Mouse (Mus musculus): ENCODE results near the gene Prkca. TPM values are rescaled to one million over a fixed set of nuclear protein-coding genes. Genes with fewer than 3 reads are reported as not detected.
A peak's percentile ranks its signal among the peaks of the same experiment; 100 is the strongest.

Prkca gene
- polyA plus RNA-seq, 2 experiments, result 2.5 to 3.8 TPM

GRCm38 (mm10) chr11:108268421-108269322, 75.1 kb downstream of the Prkca start:
- no peak overlapping the region for H3K9ac ChIP-seq (replicated peaks)
- TF ChIP-seq CTCF (IDR thresholded peaks at IDR 0.05; ENCODE audit: low read depth), result no peak
- no peak for TF ChIP-seq EP300 (IDR thresholded peaks at IDR 0.05; ENCODE audit: low read depth)
- DNase-seq (ENCODE audit: low read depth in 3 of 3, low spot score in 3 of 3), result no peak
- peaks cover 4 to 19% of the 10 kb centered on the region in 2 experiments; a peak in 3 of 4 replicates for H3K4me1 ChIP-seq (replicated peaks; ENCODE audit: control insufficient read depth in 2 of 2, insufficient read depth in 2 of 2, low read length in 1 of 2)
- no peaks in the 10 kb centered on the region for H3K36me3 ChIP-seq (replicated peaks; ENCODE audit: control insufficient read depth, insufficient read depth, low read depth)
- H3K4me2 ChIP-seq (ENCODE audit: low read depth), result no peak overlapping the region
- H3K27ac ChIP-seq, result no peak overlapping the region
- no peak overlapping the region for H3K4me3 ChIP-seq (ENCODE audit: insufficient read depth in 1 of 2, low read depth in 2 of 2, low read length in 2 of 2)
- ATAC-seq (ENCODE audit: insufficient read depth), result no peak
- no peaks in the 10 kb centered on the region; the same call in 1 of the 2 replicates for H3K27me3 ChIP-seq (ENCODE audit: control insufficient read depth, insufficient read depth, low read length)
- H3K9me3 ChIP-seq (ENCODE audit: control insufficient read depth, low read length), result no peaks in the 10 kb centered on the region
- WGBS (ENCODE audit: insufficient replicate concordance), result 62% methylated on average over 12 of the region's 12 CpGs

DNA sequence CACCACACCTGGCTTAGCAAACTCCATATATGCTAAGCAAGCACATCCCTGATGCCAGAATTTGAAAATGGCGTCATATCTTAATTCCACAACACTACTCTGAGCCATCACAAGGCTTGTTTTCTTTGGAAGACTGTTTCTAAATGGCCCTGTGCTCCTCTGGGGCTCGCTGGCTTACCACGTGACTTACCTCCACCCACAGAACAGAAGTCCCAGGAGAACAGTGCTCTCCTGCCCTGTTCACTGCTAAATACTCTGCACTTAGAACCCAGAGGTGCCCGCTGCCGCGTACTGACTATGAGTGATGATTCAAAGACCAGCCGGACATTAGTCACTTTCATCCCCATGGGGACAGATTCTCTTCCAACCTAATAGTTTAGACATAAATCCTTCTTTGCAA, 75.9 kb downstream of the Prkca start:
- no peak for TF ChIP-seq CTCF (IDR thresholded peaks at IDR 0.05; ENCODE audit: low read depth)
- TF ChIP-seq EP300 (IDR thresholded peaks at IDR 0.05; ENCODE audit: low read depth), result no peak
- H3K4me1 ChIP-seq (replicated peaks; ENCODE audit: control insufficient read depth in 2 of 2, insufficient read depth in 2 of 2, low read length in 1 of 2), result peaks cover 8 to 24% of the 10 kb centered on the region in 2 experiments; a peak in 3 of 4 replicates
- no peak for ATAC-seq (ENCODE audit: insufficient read depth)
- no peak overlapping the region for H3K27ac ChIP-seq
- no peak overlapping the region for H3K4me2 ChIP-seq (ENCODE audit: low read depth)
- no peaks in the 10 kb centered on the region for H3K9me3 ChIP-seq (ENCODE audit: control insufficient read depth, low read length)
- H3K27me3 ChIP-seq (ENCODE audit: control insufficient read depth, insufficient read depth, low read length), result no peaks in the 10 kb centered on the region; the same call in 1 of the 2 replicates
- H3K36me3 ChIP-seq (replicated peaks; ENCODE audit: control insufficient read depth, insufficient read depth, low read depth), result no peaks in the 10 kb centered on the region
- H3K9ac ChIP-seq (replicated peaks), result no peak overlapping the region
- H3K4me3 ChIP-seq (ENCODE audit: insufficient read depth in 1 of 2, low read depth in 2 of 2, low read length in 2 of 2), result no peak overlapping the region
- DNase-seq (ENCODE audit: low read depth in 3 of 3, low spot score in 3 of 3), result no peak
- 73% methylated on average over 7 of the region's 7 CpGs for WGBS (ENCODE audit: insufficient replicate concordance)

DNA sequence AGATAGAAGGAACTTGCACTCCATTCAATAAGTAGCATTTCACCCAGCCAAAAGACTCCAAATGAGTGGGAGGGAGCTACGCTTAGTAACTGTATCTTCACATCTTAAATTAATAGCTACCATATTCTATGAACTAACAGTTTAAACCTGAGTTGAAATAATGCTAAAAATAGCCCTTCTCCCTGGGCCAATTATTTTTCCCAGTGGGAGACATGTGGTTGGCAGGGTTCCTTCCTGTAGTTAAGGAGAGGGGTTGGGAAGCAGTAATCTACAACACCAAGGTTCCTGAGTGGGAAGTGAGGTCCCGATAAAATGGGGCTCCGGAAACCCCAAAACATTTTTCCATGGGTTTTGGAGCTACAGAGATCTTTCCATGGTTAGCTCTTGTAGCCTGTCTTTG, 76.7 kb downstream of the Prkca start:
- H3K9me3 ChIP-seq (ENCODE audit: control insufficient read depth, low read length), result no peaks in the 10 kb centered on the region
- H3K4me2 ChIP-seq (ENCODE audit: low read depth), result no peak overlapping the region
- H3K9ac ChIP-seq (replicated peaks), result no peak overlapping the region
- WGBS (ENCODE audit: insufficient replicate concordance), result 45% methylated on average over 3 of the region's 3 CpGs
- no peak overlapping the region for H3K27ac ChIP-seq
- no peak overlapping the region for H3K4me3 ChIP-seq (ENCODE audit: insufficient read depth in 1 of 2, low read depth in 2 of 2, low read length in 2 of 2)
- H3K4me1 ChIP-seq (replicated peaks; ENCODE audit: control insufficient read depth in 2 of 2, insufficient read depth in 2 of 2, low read length in 1 of 2), result peaks cover 8 to 20% of the 10 kb centered on the region in 2 experiments; a peak in 3 of 4 replicates
- DNase-seq (ENCODE audit: low read depth in 3 of 3, low spot score in 3 of 3), result no peak
- TF ChIP-seq CTCF (IDR thresholded peaks at IDR 0.05; ENCODE audit: low read depth), result no peak
- TF ChIP-seq EP300 (IDR thresholded peaks at IDR 0.05; ENCODE audit: low read depth), result no peak
- ATAC-seq (ENCODE audit: insufficient read depth), result no peak
- H3K27me3 ChIP-seq (ENCODE audit: control insufficient read depth, insufficient read depth, low read length), result no peaks in the 10 kb centered on the region; the same call in 1 of the 2 replicates
- H3K36me3 ChIP-seq (replicated peaks; ENCODE audit: control insufficient read depth, insufficient read depth, low read depth), result no peaks in the 10 kb centered on the region

- no peak overlapping the region for H3K9ac ChIP-seq (replicated peaks)
- no peaks in the 10 kb centered on the region for H3K9me3 ChIP-seq (ENCODE audit: control insufficient read depth, low read length)
- H3K36me3 ChIP-seq (replicated peaks; ENCODE audit: control insufficient read depth, insufficient read depth, low read depth), result no peaks in the 10 kb centered on the region
- H3K27ac ChIP-seq, result no peak overlapping the region
- 7% methylated on average over 1 of the region's 1 CpGs for WGBS (ENCODE audit: insufficient replicate concordance)
- TF ChIP-seq EP300 (IDR thresholded peaks at IDR 0.05; ENCODE audit: low read depth) (peak; percentile 67), CTCF (IDR thresholded peaks at IDR 0.05; ENCODE audit: low read depth) (no peak)
- H3K4me3 ChIP-seq (ENCODE audit: insufficient read depth in 1 of 2, low read depth in 2 of 2, low read length in 2 of 2), result no peak overlapping the region
- DNase-seq (ENCODE audit: low read depth in 3 of 3, low spot score in 3 of 3) (peak in 1 of 3 experiments; percentile 34), ATAC-seq (ENCODE audit: insufficient read depth) (peak; percentile 85)
- peaks cover 8 to 20% of the 10 kb centered on the region in 2 experiments; a peak in 3 of 4 replicates for H3K4me1 ChIP-seq (replicated peaks; ENCODE audit: control insufficient read depth in 2 of 2, insufficient read depth in 2 of 2, low read length in 1 of 2)
- H3K4me2 ChIP-seq (ENCODE audit: low read depth), result no peak overlapping the region
- H3K27me3 ChIP-seq (ENCODE audit: control insufficient read depth, insufficient read depth, low read length), result no peaks in the 10 kb centered on the region; the same call in 1 of the 2 replicates
Observed at GRCm38 (mm10) chr11:108263868-108264267, 79.9 kb downstream of the Prkca start.

DNA sequence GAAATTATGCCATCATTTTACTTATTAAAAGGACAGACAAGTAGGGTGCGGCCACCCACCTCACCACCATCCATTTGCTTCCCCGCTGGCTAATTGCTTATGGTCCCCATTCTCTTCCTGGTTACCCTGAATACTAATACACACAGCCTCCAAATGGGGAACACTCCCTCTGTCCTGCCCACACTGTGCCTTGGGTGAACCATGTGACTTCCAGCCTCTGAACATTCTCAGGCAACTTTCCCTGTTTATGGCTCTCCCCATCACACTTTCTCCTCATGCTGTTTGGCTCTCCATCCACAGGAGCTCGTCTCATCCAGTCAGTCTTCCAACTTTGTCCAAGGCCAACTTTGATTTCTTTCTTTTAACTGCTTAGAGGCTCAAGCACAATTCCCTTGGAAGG, 80.3 kb downstream of the Prkca start:
- H3K36me3 ChIP-seq (replicated peaks; ENCODE audit: control insufficient read depth, insufficient read depth, low read depth), result no peaks in the 10 kb centered on the region
- WGBS (ENCODE audit: insufficient replicate concordance), result 51% methylated on average over 3 of the region's 3 CpGs
- H3K4me2 ChIP-seq (ENCODE audit: low read depth), result no peak overlapping the region
- ATAC-seq (ENCODE audit: insufficient read depth) (no peak; the same call in 1 of the 2 replicates), DNase-seq (ENCODE audit: low read depth in 3 of 3, low spot score in 3 of 3) (no peak)
- H3K9ac ChIP-seq (replicated peaks), result no peak overlapping the region
- TF ChIP-seq CTCF (IDR thresholded peaks at IDR 0.05; ENCODE audit: low read depth) (no peak), EP300 (IDR thresholded peaks at IDR 0.05; ENCODE audit: low read depth) (no peak)
- no peak overlapping the region for H3K4me3 ChIP-seq (ENCODE audit: insufficient read depth in 1 of 2, low read depth in 2 of 2, low read length in 2 of 2)
- no peaks in the 10 kb centered on the region; the same call in 1 of the 2 replicates for H3K27me3 ChIP-seq (ENCODE audit: control insufficient read depth, insufficient read depth, low read length)
- H3K9me3 ChIP-seq (ENCODE audit: control insufficient read depth, low read length), result no peaks in the 10 kb centered on the region
- peaks cover 8 to 16% of the 10 kb centered on the region in 2 experiments; a peak in 3 of 4 replicates for H3K4me1 ChIP-seq (replicated peaks; ENCODE audit: control insufficient read depth in 2 of 2, insufficient read depth in 2 of 2, low read length in 1 of 2)
- H3K27ac ChIP-seq, result no peak overlapping the region
